Mouse (Mus musculus) frontal cortex, postnatal 36 days (tissue): Measurements from ENCODE around the gene Psmd1.

ENCODE experiments used
- DNase-seq, 2 experiments: peaks; one replicate each; pipeline ENCODE4 v3.0.0; 2022; ENCODE audit warnings: low spot score in 2 of 2

The Psmd1 gene

GRCm38 (mm10) chr1:86156075-86156474 is 91.9 kb downstream of the Psmd1 start:
- no peak for DNase-seq

- no peak for DNase-seq
These were observed 92.4 kb downstream of the Psmd1 start for GRCm38 (mm10) chr1:86156595-86156994.

GRCm38 (mm10) chr1:86160059-86160458 is 95.9 kb downstream of the Psmd1 start:
- no peak for DNase-seq

GRCm38 (mm10) chr1:86160479-86160878 is 96.3 kb downstream of the Psmd1 start:
- DNase-seq = no peak

GRCm38 (mm10) chr1:86161061-86161460 is 96.9 kb downstream of the Psmd1 start:
- no peak for DNase-seq

GRCm38 (mm10) chr1:86174602-86175001 is 110.4 kb downstream of the Psmd1 start:
- no peak for DNase-seq

GRCm38 (mm10) chr1:86176066-86176465 is 111.9 kb downstream of the Psmd1 start:
- no peak for DNase-seq

- peak; percentile 78 to 80 for DNase-seq
These were observed 114.5 kb downstream of the Psmd1 start for GRCm38 (mm10) chr1:86178462-86179253.

- no peak for DNase-seq
These were observed 118.0 kb downstream of the Psmd1 start for GRCm38 (mm10) chr1:86182004-86182709.

- no peak for DNase-seq
These were observed 119.5 kb downstream of the Psmd1 start for GRCm38 (mm10) chr1:86183577-86184263.

- DNase-seq = no peak
These were observed 122.6 kb downstream of the Psmd1 start for GRCm38 (mm10) chr1:86186762-86187161.

GRCm38 (mm10) chr1:86187856-86188255 is 123.7 kb downstream of the Psmd1 start:
- no peak for DNase-seq

- DNase-seq = no peak
These were observed 124.1 kb downstream of the Psmd1 start for GRCm38 (mm10) chr1:86188271-86188670.
